Mouse (Mus musculus): ENCODE measurements around the gene Olfr1475. TPM values are rescaled to one million over a fixed set of nuclear protein-coding genes. Genes with fewer than 3 reads are reported as not detected.
"Not testable (repeated sequence)": the region's sequence is repeated elsewhere in the genome, so short reads cannot be mapped to it uniquely, and the experiment has no call there.

Gene Olfr1475
- total RNA-seq (2021) = not detected
- long read RNA-seq, experiment 1 = 0 reads
- long read RNA-seq, experiment 2 = 0 reads

GRCm38 (mm10) chr19:13480096-13480495 lies at the start of gene Olfr1475:
Olfr1475 (minus strand) TSS chr19:13480196.
- no peak for DNase-seq (ENCODE audit: low spot score in 2 of 2)

DNA sequence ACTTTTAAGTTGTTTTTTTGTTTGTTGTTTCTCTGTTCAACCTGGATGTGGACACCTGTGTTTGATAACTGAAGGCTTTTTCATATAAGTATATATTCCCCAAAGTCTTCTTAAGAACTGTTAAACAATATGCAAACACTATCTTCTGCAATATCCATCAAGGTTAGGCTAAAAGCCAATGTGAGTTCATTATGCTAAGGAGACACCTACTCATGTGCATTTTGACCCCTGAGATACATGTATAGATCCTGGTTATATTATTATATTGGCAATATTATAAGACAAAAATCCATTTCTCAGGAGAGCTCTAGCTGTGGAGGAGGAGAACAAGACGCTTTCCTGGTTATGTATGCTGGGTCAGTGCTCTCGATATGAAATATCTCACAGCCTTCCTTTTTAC lies 47.6 kb upstream of the Olfr1475 start, which contains the start of gene Olfr1480:
Olfr1480 (plus strand) TSS at position 301 of the 400 bp plus-strand sequence.
- no peak for DNase-seq (ENCODE audit: low spot score in 2 of 2)

DNA sequence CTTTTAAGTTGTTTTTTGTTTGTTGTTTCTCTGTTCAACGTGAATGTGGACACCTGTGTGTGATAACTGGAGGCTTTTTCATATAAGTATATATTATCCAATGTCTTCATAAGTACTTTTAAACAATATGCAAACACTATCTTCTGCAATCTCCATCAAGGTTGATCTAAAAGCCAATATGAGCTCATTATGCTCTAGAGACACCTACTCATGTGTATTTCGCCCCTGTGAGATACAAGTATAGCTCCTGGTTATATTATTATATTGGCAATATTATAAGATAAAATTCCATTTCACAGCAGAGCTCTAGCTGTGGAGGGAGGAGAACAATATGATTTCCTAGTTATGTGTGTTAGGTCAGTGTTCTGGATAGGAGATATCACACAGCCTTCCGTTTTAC lies 20.2 kb upstream of the Olfr1475 start, which contains the start of gene Olfr1477:
Olfr1477 (plus strand) TSS at position 301 of the 400 bp plus-strand sequence.
- no peak for DNase-seq (ENCODE audit: low spot score in 2 of 2)

GRCm38 (mm10) chr19:13469265-13469664 lies 10.7 kb downstream of the Olfr1475 start, which contains the start of gene Olfr1474:
Olfr1474 (plus strand) TSS chr19:13469565.
- not testable (repeated sequence) for DNase-seq (ENCODE audit: low spot score in 2 of 2)

DNA sequence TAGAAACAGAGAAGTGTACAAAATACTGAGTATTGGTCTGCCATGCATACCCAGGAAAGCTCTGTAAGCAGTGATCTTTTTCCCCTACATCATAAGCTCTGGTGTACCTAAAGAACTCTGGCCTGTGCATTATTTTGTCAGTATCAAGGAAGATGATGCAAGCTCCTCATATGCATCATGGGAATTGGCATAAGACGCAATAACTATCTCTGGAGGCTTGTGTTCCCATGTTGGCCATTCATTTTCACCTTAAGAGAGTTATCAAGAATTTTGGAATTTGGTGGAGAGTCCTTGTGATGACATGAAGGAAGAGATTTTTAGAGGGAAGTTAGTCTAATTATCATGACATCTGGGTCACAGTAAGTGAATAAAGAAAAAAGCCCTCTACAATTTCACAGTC lies 24.0 kb downstream of the Olfr1475 start, which contains the start of gene Olfr1472:
Olfr1472 (minus strand) TSS at position 101 of the 400 bp plus-strand sequence.
- no peak for DNase-seq (ENCODE audit: low spot score in 2 of 2)

DNA sequence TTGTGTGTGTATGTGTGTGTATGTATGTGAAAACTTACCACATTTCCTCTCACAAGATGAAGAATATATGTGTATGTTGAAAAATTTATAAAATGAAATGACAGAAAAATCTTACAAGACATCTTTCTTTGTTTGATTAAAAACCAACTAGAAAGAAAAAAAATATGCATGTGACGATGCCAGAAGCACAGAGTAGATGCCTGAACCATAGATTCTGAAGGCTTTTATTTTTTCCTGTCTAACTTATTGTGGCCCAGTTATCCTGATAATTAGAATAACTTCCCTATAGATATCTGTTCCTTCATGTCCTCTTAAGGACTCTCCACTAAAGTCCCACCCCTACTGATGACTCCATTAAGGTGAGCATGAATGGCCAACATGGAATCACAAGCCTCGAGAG lies 36.9 kb downstream of the Olfr1475 start, which contains the start of gene Olfr1471:
Olfr1471 (plus strand) TSS at position 301 of the 400 bp plus-strand sequence.
- DNase-seq (ENCODE audit: low spot score in 2 of 2) = not testable (repeated sequence)

Other genes with a start within 250 kb of the Olfr1475 start
- gene Olfr1463, start 248.9 kb downstream of the Olfr1475 start, total RNA-seq (2021) = not detected
- not detected for gene Olfr1465, start 164.7 kb downstream of the Olfr1475 start, total RNA-seq (2021)
- not detected for gene Olfr1466, start 141.3 kb downstream of the Olfr1475 start, total RNA-seq (2021)
- not detected for gene Olfr1467, start 118.0 kb downstream of the Olfr1475 start, total RNA-seq (2021)
- gene Olfr1469, start 72.3 kb downstream of the Olfr1475 start, total RNA-seq (2021) = not detected
- gene Olfr1471, start 36.8 kb downstream of the Olfr1475 start, total RNA-seq (2021) = not detected
- not detected for gene Olfr1472, start 24.1 kb downstream of the Olfr1475 start, total RNA-seq (2021)
- gene Olfr1474, start 10.6 kb downstream of the Olfr1475 start, total RNA-seq (2021) = not detected
- not detected for gene Olfr1477, start 20.4 kb upstream of the Olfr1475 start, total RNA-seq (2021)
- gene Olfr1480, start 47.7 kb upstream of the Olfr1475 start, total RNA-seq (2021) = not detected
- not detected for gene Olfr1484, start 103.3 kb upstream of the Olfr1475 start, total RNA-seq (2021)
- gene Olfr1487, start 137.2 kb upstream of the Olfr1475 start, total RNA-seq (2021) = not detected
- not detected for gene Olfr1489, start 151.4 kb upstream of the Olfr1475 start, total RNA-seq (2021)
- gene Olfr1490, start 170.9 kb upstream of the Olfr1475 start, total RNA-seq (2021) = not detected
- gene Olfr1491, start 217.1 kb upstream of the Olfr1475 start, total RNA-seq (2021) = not detected
- gene Olfr1493-ps1, start 243.1 kb upstream of the Olfr1475 start, total RNA-seq (2021) = not detected

Measured in gastrocnemius, postnatal 4 days (tissue).